Mouse (Mus musculus): ENCODE results near the gene Myo1e. TPM values are rescaled to one million over a fixed set of nuclear protein-coding genes. Genes with fewer than 3 reads are reported as not detected.

Gene Myo1e
- polyA plus RNA-seq, 1 experiment from 2014 or later: 4.1 TPM

DNA sequence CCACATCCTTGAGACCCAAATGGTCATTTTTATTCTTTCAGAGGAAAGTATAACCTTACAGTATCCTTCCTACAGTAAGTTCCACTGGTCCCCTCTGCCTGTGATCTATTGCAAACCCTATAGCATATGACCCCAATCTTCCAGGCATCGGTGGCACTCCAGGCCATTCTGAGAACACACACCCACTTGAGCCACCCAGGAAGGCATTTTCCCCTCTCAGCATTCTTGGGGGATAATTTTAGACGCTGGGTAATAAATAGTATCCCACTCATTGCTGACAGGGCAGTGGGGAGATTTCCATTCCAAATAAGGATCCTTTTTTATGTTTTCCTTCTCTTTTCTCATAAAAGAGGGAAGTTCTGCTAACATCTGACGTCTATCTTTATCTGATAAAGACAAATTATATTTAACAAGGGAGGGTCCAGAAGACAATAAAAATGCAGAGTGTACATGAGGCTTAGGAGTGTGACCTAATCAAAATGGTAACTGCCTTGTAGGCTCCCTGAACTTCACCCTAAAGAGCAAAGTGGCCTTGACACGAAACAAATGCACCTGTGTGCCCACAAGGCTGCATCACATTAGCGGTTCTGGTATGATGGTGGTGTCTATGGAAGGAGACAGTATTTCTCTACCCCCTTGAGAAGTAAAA, 121.2 kb downstream of the Myo1e start:
- 85% methylated on average over 5 of the region's 5 CpGs for WGBS

DNA sequence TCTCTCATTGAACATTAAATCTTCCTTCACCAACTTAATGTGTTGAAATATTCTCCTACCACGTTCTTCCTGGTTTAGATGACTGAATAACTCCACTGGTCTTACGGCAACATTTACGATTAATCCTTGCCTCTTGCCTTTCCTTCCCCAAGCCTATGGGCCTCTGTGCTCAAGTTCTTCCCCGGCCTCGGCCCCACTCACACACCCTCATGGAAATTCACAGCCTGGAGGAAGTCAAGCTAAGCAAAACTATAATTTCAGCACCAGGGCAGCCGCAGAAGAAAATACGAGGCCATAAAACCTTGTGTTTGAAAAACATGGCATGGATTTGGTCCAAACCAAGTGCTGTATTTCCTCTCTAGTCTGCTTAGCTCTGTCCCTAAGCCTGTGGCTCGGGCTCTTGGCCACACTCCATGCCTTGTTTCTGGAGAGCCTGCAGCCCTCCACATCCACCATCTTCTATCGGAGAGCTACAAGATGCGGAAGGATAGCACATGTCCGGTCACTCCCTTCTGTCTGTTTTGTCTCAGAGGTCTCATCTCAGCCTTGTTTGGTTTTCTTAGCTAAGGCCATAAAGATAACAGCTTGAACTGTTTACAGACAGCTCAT, 124.7 kb downstream of the Myo1e start:
- 92% methylated on average over 11 of the region's 11 CpGs for WGBS
- H3K27me3 ChIP-seq (replicated peaks; ENCODE audit: control insufficient read depth, insufficient read depth, low read length): no peaks in the 10 kb centered on the region
- H3K4me1 ChIP-seq (ENCODE audit: control insufficient read depth, insufficient read depth, low read length): no peaks in the 10 kb centered on the region
- H3K27ac ChIP-seq (ENCODE audit: low read depth, low read length): no peak overlapping the region
- H3K4me3 ChIP-seq (ENCODE audit: low read depth, low read length): no peak overlapping the region
- DNase-seq (ENCODE audit: low spot score) (no peak), ATAC-seq (no peak)
- no peaks in the 10 kb centered on the region for H3K36me3 ChIP-seq (ENCODE audit: control insufficient read depth, insufficient read depth, low read length)
- no peak overlapping the region for H3K4me2 ChIP-seq (ENCODE audit: low read length)
- H3K9me3 ChIP-seq (replicated peaks; ENCODE audit: control insufficient read depth, low read length): no peaks in the 10 kb centered on the region
- no peak overlapping the region for H3K9ac ChIP-seq (ENCODE audit: low read length)

More for the DNA sequence above, 121.2 kb downstream of the Myo1e start:
- no peak overlapping the region for H3K4me3 ChIP-seq (ENCODE audit: low read depth, low read length)
- H3K36me3 ChIP-seq (ENCODE audit: control insufficient read depth, insufficient read depth, low read length): no peaks in the 10 kb centered on the region
- no peaks in the 10 kb centered on the region for H3K4me1 ChIP-seq (ENCODE audit: control insufficient read depth, insufficient read depth, low read length)
- no peak overlapping the region for H3K4me2 ChIP-seq (ENCODE audit: low read length)
- DNase-seq (ENCODE audit: low spot score) (no peak), ATAC-seq (no peak)
- H3K27ac ChIP-seq (ENCODE audit: low read depth, low read length): no peak overlapping the region
- no peaks in the 10 kb centered on the region for H3K9me3 ChIP-seq (replicated peaks; ENCODE audit: control insufficient read depth, low read length)
- no peak overlapping the region for H3K9ac ChIP-seq (ENCODE audit: low read length)
- H3K27me3 ChIP-seq (replicated peaks; ENCODE audit: control insufficient read depth, insufficient read depth, low read length): no peaks in the 10 kb centered on the region

DNA sequence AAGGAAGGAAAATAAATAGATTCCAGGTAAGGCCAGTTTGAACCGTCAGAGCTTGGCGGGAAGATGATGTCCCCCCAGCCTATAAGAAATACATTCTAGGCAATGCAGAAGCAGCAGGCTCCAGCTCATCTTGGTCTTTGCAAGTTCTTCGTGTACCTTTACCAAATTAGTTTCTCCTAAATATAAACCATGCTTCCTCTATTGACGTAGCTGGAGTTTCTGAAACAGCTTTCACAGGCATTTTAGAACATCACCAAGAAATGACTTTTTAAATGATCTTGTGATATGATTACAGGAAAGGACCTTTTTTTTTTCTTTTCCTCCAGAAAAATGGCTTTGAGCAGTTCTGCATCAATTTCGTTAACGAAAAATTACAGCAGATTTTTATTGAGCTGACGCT, 131.2 kb downstream of the Myo1e start:
- ATAC-seq: no peak
- H3K4me3 ChIP-seq (ENCODE audit: low read depth, low read length): no peak overlapping the region
- WGBS: 97% methylated on average over 7 of the region's 7 CpGs

DNA sequence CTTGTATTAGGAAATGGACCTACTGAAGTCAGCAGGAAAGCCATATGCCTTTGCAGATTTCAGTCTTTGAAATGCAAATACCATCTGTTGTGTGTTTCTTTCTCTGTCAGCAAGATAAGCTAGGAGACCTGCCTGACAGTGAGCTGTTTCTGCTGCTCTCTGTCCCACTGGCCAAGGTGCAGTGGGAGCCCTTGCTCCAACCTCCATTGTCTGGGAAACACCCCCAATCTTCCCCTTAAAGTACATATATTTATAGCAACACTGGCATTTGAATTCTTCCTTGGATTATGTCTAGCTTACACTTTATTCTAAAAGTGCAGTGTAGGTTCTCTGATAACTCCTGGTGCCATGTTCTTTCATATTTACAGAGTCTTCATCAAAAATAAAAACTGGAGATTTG, 131.7 kb downstream of the Myo1e start:
- no peaks in the 10 kb centered on the region for H3K27me3 ChIP-seq (replicated peaks; ENCODE audit: control insufficient read depth, insufficient read depth, low read length)
- no peaks in the 10 kb centered on the region for H3K36me3 ChIP-seq (ENCODE audit: control insufficient read depth, insufficient read depth, low read length)
- ATAC-seq (no peak), DNase-seq (ENCODE audit: low spot score) (peak; percentile 22)
- no peak overlapping the region for H3K27ac ChIP-seq (ENCODE audit: low read depth, low read length)
- H3K9me3 ChIP-seq (replicated peaks; ENCODE audit: control insufficient read depth, low read length): no peaks in the 10 kb centered on the region
- H3K4me2 ChIP-seq (ENCODE audit: low read length): no peak overlapping the region
- no peak overlapping the region for H3K9ac ChIP-seq (ENCODE audit: low read length)
- no peaks in the 10 kb centered on the region for H3K4me1 ChIP-seq (ENCODE audit: control insufficient read depth, insufficient read depth, low read length)
- H3K4me3 ChIP-seq (ENCODE audit: low read depth, low read length): no peak overlapping the region

More for the DNA sequence above, 131.2 kb downstream of the Myo1e start:
- Histone ChIP-seq H3K27ac (ENCODE audit: low read depth, low read length) (no peak overlapping the region), H3K4me2 (ENCODE audit: low read length) (no peak overlapping the region), H3K27me3 (replicated peaks; ENCODE audit: control insufficient read depth, insufficient read depth, low read length) (no peaks in the 10 kb centered on the region), H3K9ac (ENCODE audit: low read length) (no peak overlapping the region), H3K9me3 (replicated peaks; ENCODE audit: control insufficient read depth, low read length) (no peaks in the 10 kb centered on the region), H3K36me3 (ENCODE audit: control insufficient read depth, insufficient read depth, low read length) (no peaks in the 10 kb centered on the region), H3K4me1 (ENCODE audit: control insufficient read depth, insufficient read depth, low read length) (no peaks in the 10 kb centered on the region)
- no peak for DNase-seq (ENCODE audit: low spot score)

DNA sequence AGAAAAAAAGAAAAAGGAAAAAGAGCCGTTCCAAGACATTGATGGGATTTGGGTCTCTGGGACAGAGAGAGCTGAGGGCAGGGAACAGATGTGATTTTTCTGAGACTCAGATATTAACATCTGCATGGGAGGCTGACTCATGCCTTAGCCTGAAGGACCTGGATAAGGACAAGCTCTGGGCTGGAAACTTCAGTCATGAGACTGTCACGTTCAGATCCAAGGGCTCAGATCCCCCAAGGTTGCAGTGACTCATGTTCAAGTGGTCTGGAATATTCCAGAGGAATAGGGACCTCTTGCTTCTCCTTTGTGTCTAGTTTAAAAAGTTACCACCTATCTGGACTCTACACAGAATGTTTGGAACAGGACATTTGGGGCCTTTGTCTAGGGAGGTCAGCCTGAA, 142.1 kb downstream of the Myo1e start:
- ATAC-seq (no peak), DNase-seq (ENCODE audit: low spot score) (no peak)

DNA sequence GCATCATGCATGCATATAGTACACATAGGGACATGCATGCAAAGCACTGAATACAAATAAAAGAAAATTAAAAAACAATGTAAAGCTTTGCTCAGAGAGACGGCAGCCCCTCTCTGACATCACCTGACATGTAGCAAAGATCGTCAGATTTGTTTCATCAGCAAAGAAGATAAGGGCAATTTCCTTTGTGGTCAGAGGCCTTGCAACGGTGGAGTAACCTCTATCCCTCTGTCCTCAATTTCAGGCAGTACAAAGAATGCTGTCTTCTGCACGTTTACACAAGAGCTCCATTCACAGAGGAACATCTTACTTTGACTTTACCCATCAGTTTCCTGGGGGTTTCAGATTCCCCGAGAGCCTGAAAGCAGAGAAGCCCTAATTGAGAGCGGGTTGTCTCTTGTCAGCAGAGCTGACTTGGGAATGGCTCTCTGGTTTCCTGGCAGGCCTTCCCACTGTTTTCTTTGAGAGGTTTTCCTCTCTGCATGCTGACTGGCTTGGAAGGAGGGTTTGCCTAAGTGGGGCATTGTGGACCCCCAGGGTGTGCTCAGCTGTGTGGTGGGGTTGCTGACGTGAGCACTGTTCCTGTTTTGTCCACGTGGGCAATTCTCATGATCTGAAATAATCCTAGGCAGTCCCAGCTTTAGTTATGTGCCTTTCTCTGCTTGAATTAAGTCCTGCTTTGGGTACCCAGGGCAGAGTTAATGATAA, 144.6 kb downstream of the Myo1e start:
- no peak for ATAC-seq
- no peak for DNase-seq (ENCODE audit: low spot score)
- 38% methylated on average over 8 of the region's 8 CpGs for WGBS
- no peak overlapping the region for H3K4me3 ChIP-seq (ENCODE audit: low read depth, low read length)
- H3K27ac ChIP-seq (ENCODE audit: low read depth, low read length): no peak overlapping the region
- H3K36me3 ChIP-seq (ENCODE audit: control insufficient read depth, insufficient read depth, low read length): no peaks in the 10 kb centered on the region
- no peak overlapping the region for H3K4me2 ChIP-seq (ENCODE audit: low read length)
- H3K4me1 ChIP-seq (ENCODE audit: control insufficient read depth, insufficient read depth, low read length): no peaks in the 10 kb centered on the region
- no peaks in the 10 kb centered on the region for H3K9me3 ChIP-seq (replicated peaks; ENCODE audit: control insufficient read depth, low read length)
- no peak overlapping the region for H3K9ac ChIP-seq (ENCODE audit: low read length)
- no peaks in the 10 kb centered on the region for H3K27me3 ChIP-seq (replicated peaks; ENCODE audit: control insufficient read depth, insufficient read depth, low read length)

More for the DNA sequence above, 142.1 kb downstream of the Myo1e start:
- Histone ChIP-seq H3K36me3 (ENCODE audit: control insufficient read depth, insufficient read depth, low read length) (no peaks in the 10 kb centered on the region), H3K4me3 (ENCODE audit: low read depth, low read length) (no peak overlapping the region), H3K27me3 (replicated peaks; ENCODE audit: control insufficient read depth, insufficient read depth, low read length) (no peaks in the 10 kb centered on the region), H3K9me3 (replicated peaks; ENCODE audit: control insufficient read depth, low read length) (no peaks in the 10 kb centered on the region), H3K4me1 (ENCODE audit: control insufficient read depth, insufficient read depth, low read length) (no peaks in the 10 kb centered on the region), H3K4me2 (ENCODE audit: low read length) (no peak overlapping the region), H3K9ac (ENCODE audit: low read length) (no peak overlapping the region), H3K27ac (ENCODE audit: low read depth, low read length) (no peak overlapping the region)
- WGBS: 92% methylated on average over 2 of the region's 2 CpGs

DNA sequence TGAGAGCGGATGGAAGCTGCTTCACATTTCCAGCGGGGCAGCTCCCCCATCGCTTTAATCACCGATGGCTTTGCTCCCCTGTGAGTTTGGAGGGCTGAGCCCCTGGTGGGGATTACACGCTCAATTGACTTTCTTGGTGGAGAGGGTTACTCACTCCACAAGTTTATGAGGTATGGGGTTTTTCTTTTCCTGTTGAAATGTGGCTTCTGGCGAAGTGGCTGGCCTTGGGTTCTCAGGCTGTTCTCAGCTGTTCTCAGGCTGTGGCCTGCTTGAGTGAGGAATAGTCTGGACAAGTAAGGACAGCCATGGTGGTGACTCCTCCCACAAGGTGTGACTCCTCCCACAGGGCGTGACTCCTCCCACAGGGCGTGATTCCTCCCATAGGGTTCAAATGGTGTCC, 149.1 kb downstream of the Myo1e start:
- Histone ChIP-seq H3K4me1 (ENCODE audit: control insufficient read depth, insufficient read depth, low read length) (no peaks in the 10 kb centered on the region), H3K27me3 (replicated peaks; ENCODE audit: control insufficient read depth, insufficient read depth, low read length) (no peaks in the 10 kb centered on the region), H3K9me3 (replicated peaks; ENCODE audit: control insufficient read depth, low read length) (0 out of 2 replicates have a peak, but pooled peaks cover 3% of the 10 kb centered on the region), H3K4me3 (ENCODE audit: low read depth, low read length) (no peak overlapping the region), H3K27ac (ENCODE audit: low read depth, low read length) (no peak overlapping the region), H3K36me3 (ENCODE audit: control insufficient read depth, insufficient read depth, low read length) (no peaks in the 10 kb centered on the region), H3K9ac (ENCODE audit: low read length) (no peak overlapping the region), H3K4me2 (ENCODE audit: low read length) (no peak overlapping the region)
- ATAC-seq (no peak), DNase-seq (ENCODE audit: low spot score) (no peak)
- WGBS: 37% methylated on average over 8 of the region's 8 CpGs

DNA sequence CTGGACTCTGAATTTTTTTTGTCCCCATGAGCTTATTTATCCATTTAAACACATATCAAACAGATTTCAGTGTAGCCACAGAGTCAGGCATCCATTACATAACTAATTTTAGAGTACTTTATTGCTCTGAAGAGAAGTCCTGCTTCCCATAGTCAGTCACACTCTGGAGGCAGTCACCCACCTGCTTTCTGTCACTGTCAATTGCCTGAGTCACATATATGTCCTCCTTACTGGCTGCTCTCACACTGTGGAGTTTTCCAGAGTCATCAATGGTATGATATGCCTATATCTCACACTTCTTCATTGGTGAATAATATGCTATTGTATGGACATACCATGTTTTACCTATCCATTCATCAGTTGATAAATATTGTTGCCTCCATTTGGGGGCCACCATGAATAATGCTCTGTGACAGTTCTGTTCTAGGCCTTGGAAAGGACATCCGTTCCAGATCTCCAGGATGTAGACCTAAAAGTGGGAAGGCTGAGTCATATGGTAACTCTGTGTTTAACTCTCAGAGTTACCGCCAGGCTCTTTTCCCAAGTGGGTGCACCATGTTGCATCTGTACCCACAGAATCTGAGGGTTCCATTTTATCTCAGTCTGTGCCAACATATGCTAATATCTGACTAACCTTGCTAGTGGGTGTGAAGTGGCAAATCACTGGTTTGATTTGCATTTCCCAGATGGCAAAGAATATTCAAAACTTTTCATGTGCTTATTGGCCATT, 152.4 kb downstream of the Myo1e start:
- H3K9ac ChIP-seq (ENCODE audit: low read length): no peak overlapping the region
- H3K36me3 ChIP-seq (ENCODE audit: control insufficient read depth, insufficient read depth, low read length): no peaks in the 10 kb centered on the region
- no peaks in the 10 kb centered on the region for H3K4me1 ChIP-seq (ENCODE audit: control insufficient read depth, insufficient read depth, low read length)
- no peak overlapping the region for H3K27ac ChIP-seq (ENCODE audit: low read depth, low read length)
- ATAC-seq: no peak
- H3K9me3 ChIP-seq (replicated peaks; ENCODE audit: control insufficient read depth, low read length): 0 out of 2 replicates have a peak, but pooled peaks cover 3% of the 10 kb centered on the region
- H3K4me3 ChIP-seq (ENCODE audit: low read depth, low read length): no peak overlapping the region
- WGBS: 92% methylated on average over 2 of the region's 2 CpGs
- H3K27me3 ChIP-seq (replicated peaks; ENCODE audit: control insufficient read depth, insufficient read depth, low read length): no peaks in the 10 kb centered on the region
- DNase-seq (ENCODE audit: low spot score): no peak
- no peak overlapping the region for H3K4me2 ChIP-seq (ENCODE audit: low read length)
